Mouse (Mus musculus): ENCODE results near the gene AI413582. TPM values are rescaled to one million over a fixed set of nuclear protein-coding genes. Genes with fewer than 3 reads are reported as not detected.

Gene AI413582
- polyA plus RNA-seq, 1 experiment from 2014 or later, result 65.8 TPM

DNA sequence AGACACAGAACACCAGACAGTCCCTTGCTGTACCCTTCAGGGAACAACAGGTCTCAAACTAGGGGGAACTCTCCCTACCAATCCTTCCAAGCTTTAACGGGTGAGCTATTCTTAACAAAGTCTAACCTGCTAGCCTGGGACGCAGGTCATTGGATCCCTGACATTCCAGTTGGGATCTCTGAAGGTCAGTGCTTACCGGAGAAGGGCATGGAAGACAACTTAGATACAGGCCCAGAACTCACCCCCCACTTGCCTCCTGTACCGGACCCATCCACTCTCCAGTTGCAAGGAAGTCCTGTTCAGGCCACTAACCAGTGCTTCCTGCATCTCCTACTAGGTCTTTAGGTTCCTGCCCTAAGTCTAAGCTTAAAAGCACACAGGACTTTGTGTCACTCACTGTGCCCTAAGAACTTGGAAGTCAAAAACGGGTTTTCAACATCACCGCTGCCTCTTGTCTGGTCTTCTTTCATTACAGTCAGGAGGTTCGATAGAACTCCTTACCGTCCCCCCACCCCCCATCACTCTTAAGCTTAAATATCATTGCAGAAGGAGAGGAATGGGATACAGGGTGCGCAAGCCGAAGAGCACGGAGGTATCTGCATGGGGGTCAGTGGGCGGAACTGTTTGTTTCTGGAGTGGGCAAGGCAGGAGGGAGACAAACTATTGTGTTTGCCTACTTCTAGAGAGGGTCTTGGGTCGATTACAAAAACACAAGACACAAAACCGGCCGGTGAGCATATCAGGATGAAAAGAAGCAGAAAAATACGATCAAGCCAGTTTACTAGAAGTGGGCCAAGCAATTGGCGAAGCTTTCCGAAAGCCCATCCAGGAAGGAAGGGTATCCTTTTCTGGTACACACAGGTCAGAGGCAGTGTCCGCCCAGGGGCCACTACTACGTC is 11.2 kb downstream of the AI413582 start:
- Histone ChIP-seq H3K4me3 (ENCODE audit: low read depth, low read length) (no peak overlapping the region), H3K9ac (ENCODE audit: low read depth, low read length) (no peak overlapping the region)

GRCm38 (mm10) chr17:27552215-27553201 is 13.0 kb downstream of the AI413582 start:
- ATAC-seq, result no peak
- 80% methylated on average over 23 of the region's 23 CpGs for WGBS

More for the DNA sequence above, 11.2 kb downstream of the AI413582 start:
- no peak for ATAC-seq
- WGBS, result 45% methylated on average over 20 of the region's 20 CpGs
- Histone ChIP-seq H3K27ac (ENCODE audit: low read length) (no peak overlapping the region), H3K9me3 (replicated peaks; ENCODE audit: control insufficient read depth, low read length, poor library complexity, severe bottlenecking) (no peaks in the 10 kb centered on the region), H3K36me3 (ENCODE audit: control insufficient read depth, insufficient read depth, low read length) (no peaks in the 10 kb centered on the region), H3K4me1 (ENCODE audit: control insufficient read depth, insufficient read depth, low read length) (peaks cover 29% of the 10 kb centered on the region), H3K27me3 (ENCODE audit: control insufficient read depth, insufficient read depth, low read depth, low read length) (peaks cover 9% of the 10 kb centered on the region), H3K4me2 (ENCODE audit: low read length) (no peak overlapping the region; the same call in 1 of the 2 replicates)

DNA sequence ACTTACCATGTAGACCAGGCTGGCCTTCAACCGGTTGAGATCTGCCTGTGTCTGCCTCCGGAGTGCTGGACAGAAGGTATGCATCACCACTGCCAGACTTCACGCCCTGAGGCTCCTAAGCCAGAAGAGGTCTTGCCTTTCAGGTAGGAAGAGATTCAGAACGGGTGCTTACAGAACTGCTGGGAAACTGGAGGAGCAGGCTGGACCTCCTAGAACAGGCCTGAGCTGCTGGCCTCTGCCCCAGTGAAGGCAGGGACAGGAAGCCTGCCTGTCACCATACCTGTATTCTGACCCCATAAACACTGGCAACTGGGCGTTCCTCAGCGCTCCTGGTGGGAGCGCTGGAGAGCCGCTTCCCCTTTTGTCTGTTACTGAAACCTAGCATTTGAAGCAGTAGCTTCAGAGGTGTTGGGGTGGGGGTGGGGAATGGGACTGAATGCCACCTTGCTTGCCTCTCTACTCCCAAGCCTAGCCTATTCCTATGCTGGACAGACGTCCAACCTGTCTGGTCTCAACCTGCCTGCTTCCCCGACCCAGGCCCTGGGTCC is 14.1 kb downstream of the AI413582 start:
- Histone ChIP-seq H3K27ac (ENCODE audit: low read length) (no peak overlapping the region), H3K4me2 (ENCODE audit: low read length) (no peak overlapping the region), H3K4me1 (ENCODE audit: control insufficient read depth, insufficient read depth, low read length) (peaks cover 9% of the 10 kb centered on the region), H3K4me3 (ENCODE audit: low read depth, low read length) (no peak overlapping the region), H3K9ac (ENCODE audit: low read depth, low read length) (no peak overlapping the region), H3K27me3 (ENCODE audit: control insufficient read depth, insufficient read depth, low read depth, low read length) (peaks cover 9% of the 10 kb centered on the region), H3K9me3 (replicated peaks; ENCODE audit: control insufficient read depth, low read length, poor library complexity, severe bottlenecking) (no peaks in the 10 kb centered on the region), H3K36me3 (ENCODE audit: control insufficient read depth, insufficient read depth, low read length) (no peaks in the 10 kb centered on the region)
- ATAC-seq, result no peak
- 67% methylated on average over 10 of the region's 10 CpGs for WGBS

More at GRCm38 (mm10) chr17:27552215-27553201, 13.0 kb downstream of the AI413582 start:
- no peak overlapping the region for H3K4me3 ChIP-seq (ENCODE audit: low read depth, low read length)
- peaks cover 11% of the 10 kb centered on the region for H3K4me1 ChIP-seq (ENCODE audit: control insufficient read depth, insufficient read depth, low read length)
- no peak overlapping the region for H3K27ac ChIP-seq (ENCODE audit: low read length)
- H3K9ac ChIP-seq (ENCODE audit: low read depth, low read length), result no peak overlapping the region
- no peaks in the 10 kb centered on the region for H3K9me3 ChIP-seq (replicated peaks; ENCODE audit: control insufficient read depth, low read length, poor library complexity, severe bottlenecking)
- no peaks in the 10 kb centered on the region for H3K36me3 ChIP-seq (ENCODE audit: control insufficient read depth, insufficient read depth, low read length)
- H3K4me2 ChIP-seq (ENCODE audit: low read length), result no peak overlapping the region
- H3K27me3 ChIP-seq (ENCODE audit: control insufficient read depth, insufficient read depth, low read depth, low read length), result peaks cover 9% of the 10 kb centered on the region

- H3K27me3 ChIP-seq (ENCODE audit: control insufficient read depth, insufficient read depth, low read depth, low read length), result no peaks in the 10 kb centered on the region; the same call in 1 of the 2 replicates
- no peaks in the 10 kb centered on the region for H3K4me1 ChIP-seq (ENCODE audit: control insufficient read depth, insufficient read depth, low read length)
- no peak for ATAC-seq
- whole genome bisulfite sequencing, result 39% methylated on average over 8 of the region's 8 CpGs
- no peak overlapping the region for H3K4me3 ChIP-seq (ENCODE audit: low read depth, low read length)
- no peak overlapping the region for H3K4me2 ChIP-seq (ENCODE audit: low read length)
- H3K36me3 ChIP-seq (ENCODE audit: control insufficient read depth, insufficient read depth, low read length), result no peaks in the 10 kb centered on the region
- no peak overlapping the region for H3K27ac ChIP-seq (ENCODE audit: low read length)
- H3K9me3 ChIP-seq (replicated peaks; ENCODE audit: control insufficient read depth, low read length, poor library complexity, severe bottlenecking), result no peaks in the 10 kb centered on the region
- H3K9ac ChIP-seq (ENCODE audit: low read depth, low read length), result no peak overlapping the region
These were observed 16.3 kb downstream of the AI413582 start for GRCm38 (mm10) chr17:27549234-27549633.

DNA sequence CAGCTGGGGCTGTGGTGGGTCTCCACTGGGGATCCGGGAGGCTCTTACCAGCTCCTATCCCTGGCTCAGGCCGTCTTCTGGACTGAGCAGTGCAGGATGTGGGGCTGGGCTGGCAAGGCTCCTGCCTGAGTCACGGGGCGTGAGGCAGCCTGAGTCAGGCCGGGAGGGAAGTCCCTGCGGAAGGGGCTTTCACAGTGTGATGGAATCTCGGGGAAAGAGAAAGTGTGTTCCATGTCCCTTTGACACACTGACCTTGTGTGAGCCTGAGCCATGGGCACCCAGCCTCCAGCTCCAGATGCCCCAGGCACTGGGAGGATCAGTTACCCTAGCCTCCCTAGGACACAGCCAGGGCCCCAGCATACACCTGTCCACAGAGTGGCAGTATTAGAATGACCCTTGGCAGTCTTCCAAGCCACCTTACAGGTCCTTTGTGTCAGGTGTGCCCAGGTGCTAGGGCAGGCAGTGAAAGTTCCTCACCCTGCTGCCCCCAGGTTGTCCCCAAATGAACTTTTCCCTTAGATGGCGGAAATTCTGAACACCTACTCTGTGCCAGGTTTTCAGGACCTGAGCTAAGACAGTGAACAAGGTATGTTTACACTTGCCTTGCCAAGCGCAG is 18.2 kb downstream of the AI413582 start:
- Histone ChIP-seq H3K27me3 (ENCODE audit: control insufficient read depth, insufficient read depth, low read depth, low read length) (no peaks in the 10 kb centered on the region), H3K27ac (ENCODE audit: low read length) (no peak overlapping the region), H3K4me3 (ENCODE audit: low read depth, low read length) (no peak overlapping the region), H3K36me3 (ENCODE audit: control insufficient read depth, insufficient read depth, low read length) (no peaks in the 10 kb centered on the region), H3K9me3 (replicated peaks; ENCODE audit: control insufficient read depth, low read length, poor library complexity, severe bottlenecking) (no peaks in the 10 kb centered on the region), H3K4me2 (ENCODE audit: low read length) (no peak overlapping the region), H3K9ac (ENCODE audit: low read depth, low read length) (no peak overlapping the region), H3K4me1 (ENCODE audit: control insufficient read depth, insufficient read depth, low read length) (no peaks in the 10 kb centered on the region)
- 76% methylated on average over 9 of the region's 9 CpGs for WGBS
- no peak for ATAC-seq

- Histone ChIP-seq H3K27ac (ENCODE audit: low read length) (no peak overlapping the region), H3K27me3 (ENCODE audit: control insufficient read depth, insufficient read depth, low read depth, low read length) (no peaks in the 10 kb centered on the region), H3K9me3 (replicated peaks; ENCODE audit: control insufficient read depth, low read length, poor library complexity, severe bottlenecking) (no peaks in the 10 kb centered on the region), H3K36me3 (ENCODE audit: control insufficient read depth, insufficient read depth, low read length) (no peaks in the 10 kb centered on the region), H3K4me3 (ENCODE audit: low read depth, low read length) (no peak overlapping the region), H3K9ac (ENCODE audit: low read depth, low read length) (no peak overlapping the region), H3K4me2 (ENCODE audit: low read length) (no peak overlapping the region), H3K4me1 (ENCODE audit: control insufficient read depth, insufficient read depth, low read length) (no peaks in the 10 kb centered on the region)
- WGBS, result 66% methylated on average over 7 of the region's 7 CpGs
- ATAC-seq, result no peak
These were observed 18.9 kb downstream of the AI413582 start for GRCm38 (mm10) chr17:27546574-27547085.

- H3K9me3 ChIP-seq (replicated peaks; ENCODE audit: control insufficient read depth, low read length, poor library complexity, severe bottlenecking), result no peaks in the 10 kb centered on the region
- no peak overlapping the region for H3K27ac ChIP-seq (ENCODE audit: low read length)
- H3K9ac ChIP-seq (ENCODE audit: low read depth, low read length), result no peak overlapping the region
- no peak overlapping the region for H3K4me3 ChIP-seq (ENCODE audit: low read depth, low read length)
- no peak for ATAC-seq
- no peaks in the 10 kb centered on the region for H3K27me3 ChIP-seq (ENCODE audit: control insufficient read depth, insufficient read depth, low read depth, low read length)
- WGBS, result 55% methylated on average over 12 of the region's 12 CpGs
- no peaks in the 10 kb centered on the region for H3K36me3 ChIP-seq (ENCODE audit: control insufficient read depth, insufficient read depth, low read length)
- H3K4me2 ChIP-seq (ENCODE audit: low read length), result no peak overlapping the region
- H3K4me1 ChIP-seq (ENCODE audit: control insufficient read depth, insufficient read depth, low read length), result no peaks in the 10 kb centered on the region
These were observed 19.6 kb downstream of the AI413582 start for GRCm38 (mm10) chr17:27545991-27546390.

DNA sequence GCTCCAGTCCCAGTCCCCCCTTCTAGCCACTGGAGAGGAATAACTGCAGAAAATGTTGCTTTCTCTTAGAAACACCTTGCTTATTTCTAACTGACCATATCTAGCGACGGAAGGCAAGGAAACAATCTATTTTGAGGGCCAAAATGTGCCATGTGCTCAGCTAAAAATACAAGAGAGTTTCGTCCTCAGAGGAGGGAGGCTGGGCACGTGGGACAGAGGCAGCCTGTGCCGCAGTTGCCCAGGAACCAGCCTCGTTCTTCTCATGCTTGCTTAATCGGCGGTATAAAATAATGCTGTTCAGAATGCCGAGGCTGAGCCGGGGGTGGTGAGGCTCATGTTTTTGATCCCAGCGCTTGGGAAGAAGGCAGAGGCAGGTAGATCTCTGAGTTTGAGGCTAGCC is 21.0 kb downstream of the AI413582 start:
- H3K27ac ChIP-seq (ENCODE audit: low read length), result no peak overlapping the region
- no peak for ATAC-seq
- 83% methylated on average over 11 of the region's 11 CpGs for WGBS
- H3K4me2 ChIP-seq (ENCODE audit: low read length), result no peak overlapping the region
- no peaks in the 10 kb centered on the region for H3K4me1 ChIP-seq (ENCODE audit: control insufficient read depth, insufficient read depth, low read length)
- no peaks in the 10 kb centered on the region for H3K27me3 ChIP-seq (ENCODE audit: control insufficient read depth, insufficient read depth, low read depth, low read length)
- no peak overlapping the region for H3K4me3 ChIP-seq (ENCODE audit: low read depth, low read length)
- H3K9ac ChIP-seq (ENCODE audit: low read depth, low read length), result no peak overlapping the region
- no peaks in the 10 kb centered on the region for H3K9me3 ChIP-seq (replicated peaks; ENCODE audit: control insufficient read depth, low read length, poor library complexity, severe bottlenecking)
- no peaks in the 10 kb centered on the region for H3K36me3 ChIP-seq (ENCODE audit: control insufficient read depth, insufficient read depth, low read length)
